Mouse (Mus musculus): Measurements from ENCODE around the gene Dlgap4. TPM values are rescaled to one million over a fixed set of nuclear protein-coding genes. Genes with fewer than 3 reads are reported as not detected.

Gene Dlgap4
- total and polyA plus RNA-seq, 3 experiments = 12.4 to 38.5 (median 12.7) TPM

GRCm38 (mm10) chr2:156616513-156616912 is 3.0 kb downstream of the Dlgap4 start:
- TF ChIP-seq MAX (IDR thresholded peaks at IDR 0.05; ENCODE audit: low read length) = no peak
- no peak for TF ChIP-seq ZC3H11A (IDR thresholded peaks at IDR 0.05; ENCODE audit: low read depth, low read length)
- no peak for TF ChIP-seq E2F4 (IDR thresholded peaks at IDR 0.05; ENCODE audit: insufficient replicate concordance, low read depth, low read length)
- no peak for TF ChIP-seq MXI1 (IDR thresholded peaks at IDR 0.05; ENCODE audit: low read depth, low read length)
- TF ChIP-seq ZMIZ1 (IDR thresholded peaks at IDR 0.05; ENCODE audit: low read depth, low read length) = no peak
- TF ChIP-seq ELF1 (IDR thresholded peaks at IDR 0.05; ENCODE audit: low read depth, low read length) = no peak
- no peak for TF ChIP-seq CHD2 (IDR thresholded peaks at IDR 0.05; ENCODE audit: low read length)
- TF ChIP-seq CHD1 (IDR thresholded peaks at IDR 0.05; ENCODE audit: low read depth, low read length) = no peak
- TF ChIP-seq ZKSCAN1 (IDR thresholded peaks at IDR 0.05; ENCODE audit: borderline replicate concordance, low read depth, low read length) = no peak
- TF ChIP-seq USF2 (conservative IDR thresholded peaks at IDR 0.05; ENCODE audit: low read depth, low read length) = no peak
- TF ChIP-seq POLR2A (IDR thresholded peaks at IDR 0.05; ENCODE audit: low read depth, low read length) = no peak
- TF ChIP-seq USF1 (IDR thresholded peaks at IDR 0.05; ENCODE audit: low read depth, low read length) = no peak
- no peak for TF ChIP-seq MEF2A (IDR thresholded peaks at IDR 0.05; ENCODE audit: borderline replicate concordance, low read depth, low read length)
- no peak for TF ChIP-seq JUN (IDR thresholded peaks at IDR 0.05; ENCODE audit: insufficient read depth, low read depth, low read length)
- in situ Hi-C loops (cut with MboI; ENCODE audit: low pct_ligation_motif_present, low pct_unique_long_range_greater_than_20kb, low sequenced_read_pairs) = no loop called here
- Histone ChIP-seq H3K9ac (ENCODE audit: insufficient read depth, low read depth) (no peak overlapping the region), H3K79me2 (replicated peaks; ENCODE audit: control insufficient read depth, extremely low read depth, insufficient read depth, poor library complexity, severe bottlenecking) (no peaks in the 10 kb centered on the region), H3K27ac (ENCODE audit: insufficient read depth, low read depth) (no peak overlapping the region), H3K4me2 (ENCODE audit: insufficient read depth, low read depth, poor library complexity, severe bottlenecking) (no peak overlapping the region), H3K27me3 (replicated peaks) (peaks cover 82% of the 10 kb centered on the region), H3K9me3 (replicated peaks; ENCODE audit: low read length) (peaks cover 13% of the 10 kb centered on the region), H3K4me1 (ENCODE audit: control insufficient read depth in 1 of 2, insufficient read depth in 2 of 2) (no peaks in the 10 kb centered on the region), H3K4me3 (replicated peaks in 1 of 3; ENCODE audit: low read depth in 2 of 3, low read length in 2 of 3, poor library complexity in 1 of 3) (no peak overlapping the region), H3K36me3 (replicated peaks in 1 of 2; ENCODE audit: control insufficient read depth in 1 of 2, insufficient read depth in 1 of 2, low read length in 1 of 2) (no peaks in the 10 kb centered on the region)
- dilution Hi-C loops (cut with MboI; ENCODE audit: extremely low pct_ligation_motif_present, extremely low pct_unique_long_range_greater_than_20kb, low sequenced_read_pairs) = no loop called here
- no peak for DNase-seq (ENCODE audit: extremely low read depth)

DNA sequence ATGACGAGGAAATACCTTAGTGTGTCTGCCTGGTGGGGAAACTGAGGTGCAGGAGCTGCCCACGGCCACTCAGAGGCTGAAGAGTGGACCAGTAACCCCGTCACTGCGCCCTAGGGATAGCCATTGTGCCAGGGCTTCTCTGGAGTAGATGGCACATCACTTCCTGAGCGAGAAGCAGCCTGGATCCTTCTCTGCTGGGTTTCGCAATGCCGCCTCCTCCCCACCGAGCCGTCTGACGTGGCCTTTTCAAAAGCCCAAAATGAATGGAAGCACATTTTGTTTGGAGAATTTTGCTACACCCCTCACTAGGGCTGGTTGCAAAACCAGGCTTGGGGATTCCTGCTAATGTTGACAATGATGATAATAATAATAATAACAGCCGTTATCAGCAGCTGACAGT is 4.0 kb downstream of the Dlgap4 start:
- no peaks in the 10 kb centered on the region for H3K36me3 ChIP-seq (replicated peaks in 1 of 2; ENCODE audit: control insufficient read depth in 1 of 2, insufficient read depth in 1 of 2, low read length in 1 of 2)
- H3K4me1 ChIP-seq (ENCODE audit: control insufficient read depth in 1 of 2, insufficient read depth in 2 of 2) = no peaks in the 10 kb centered on the region
- peaks cover 83% of the 10 kb centered on the region for H3K27me3 ChIP-seq (replicated peaks)
- no peak overlapping the region for H3K4me2 ChIP-seq (ENCODE audit: insufficient read depth, low read depth, poor library complexity, severe bottlenecking)
- H3K4me3 ChIP-seq (replicated peaks in 1 of 3; ENCODE audit: low read depth in 2 of 3, low read length in 2 of 3, poor library complexity in 1 of 3) = no peak overlapping the region
- H3K9me3 ChIP-seq (replicated peaks; ENCODE audit: low read length) = peaks cover 13% of the 10 kb centered on the region
- in situ Hi-C loops (cut with MboI; ENCODE audit: low pct_ligation_motif_present, low pct_unique_long_range_greater_than_20kb, low sequenced_read_pairs) = no loop called here
- no peak overlapping the region for H3K27ac ChIP-seq (ENCODE audit: insufficient read depth, low read depth)
- dilution Hi-C loops (cut with MboI; ENCODE audit: extremely low pct_ligation_motif_present, extremely low pct_unique_long_range_greater_than_20kb, low sequenced_read_pairs) = no loop called here
- TF ChIP-seq MAFK (IDR thresholded peaks at IDR 0.05; ENCODE audit: insufficient replicate concordance, low read length) (no peak), JUN (IDR thresholded peaks at IDR 0.05; ENCODE audit: insufficient read depth, low read depth, low read length) (no peak), RCOR1 (conservative IDR thresholded peaks at IDR 0.05; ENCODE audit: low read depth, low read length) (no peak), MAZ (IDR thresholded peaks at IDR 0.05; ENCODE audit: low read depth, low read length) (no peak), IRF4 (IDR thresholded peaks at IDR 0.05; ENCODE audit: low read depth, low read length) (no peak), CTCF (conservative IDR thresholded peaks at IDR 0.05 in 1 of 2, IDR thresholded peaks at IDR 0.05 in 1 of 2; ENCODE audit: low read depth in 2 of 2, low read length in 2 of 2) (no peak), ZC3H11A (IDR thresholded peaks at IDR 0.05; ENCODE audit: low read depth, low read length) (no peak), ZMIZ1 (IDR thresholded peaks at IDR 0.05; ENCODE audit: low read depth, low read length) (no peak), NELFE (IDR thresholded peaks at IDR 0.05; ENCODE audit: low read depth, low read length) (no peak), USF2 (conservative IDR thresholded peaks at IDR 0.05; ENCODE audit: low read depth, low read length) (no peak)
- no peak for DNase-seq (ENCODE audit: extremely low read depth)
- H3K9ac ChIP-seq (ENCODE audit: insufficient read depth, low read depth) = no peak overlapping the region
- H3K79me2 ChIP-seq (replicated peaks; ENCODE audit: control insufficient read depth, extremely low read depth, insufficient read depth, poor library complexity, severe bottlenecking) = no peaks in the 10 kb centered on the region
